In the genomic region with DNA sequence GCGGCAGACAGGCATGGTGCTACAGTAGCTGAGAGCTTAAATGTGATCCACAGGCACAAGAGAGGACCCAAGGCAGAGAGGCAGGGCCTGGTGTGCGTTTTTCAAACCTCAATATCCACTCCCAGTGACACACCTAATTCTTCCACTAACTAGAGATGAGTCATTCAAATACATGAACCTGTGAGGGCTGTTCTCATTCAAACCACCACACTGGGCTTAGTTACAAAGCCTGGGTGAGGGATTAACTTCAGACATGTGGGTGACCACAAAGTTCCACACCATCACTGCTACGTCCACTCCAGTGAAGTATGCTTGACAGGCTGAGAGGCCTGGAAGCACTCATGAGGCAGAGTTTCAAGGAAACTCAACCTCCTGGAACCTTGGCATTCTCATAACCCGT, we compare ENCODE assay signal across 19 mouse cellular contexts.
"Had no signal": no experiment of that assay in that cellular context is flagged by ENCODE, and none has a peak within 500 bp of the region (broad histone marks: within the 10 kb centered on the region; RNA-seq: fewer than 3 reads in every experiment).

No protein-coding gene starts in this region.

- H3K4me1 ChIP-seq: liver, embryonic 13.5 days; megakaryocyte, embryonic 14.5 days; midbrain, embryonic 10.5 days; midbrain, embryonic 13.5 days; neural tube, embryonic 13.5 days; stomach, embryonic 15.5 days had no signal

- H3K36me3 ChIP-seq: liver, embryonic 13.5 days; midbrain, embryonic 10.5 days; midbrain, embryonic 13.5 days; neural tube, embryonic 13.5 days; stomach, embryonic 15.5 days had no signal

- H3K27ac ChIP-seq: kidney, postnatal 0 days; left cerebral cortex, adult 2 months; liver, embryonic 13.5 days; macrophage; midbrain, embryonic 10.5 days; midbrain, embryonic 13.5 days; neural tube, embryonic 13.5 days; stomach, embryonic 15.5 days had no signal

- H3K9me3 ChIP-seq: liver, embryonic 13.5 days; stomach, embryonic 15.5 days had no signal

- H3K4me2 ChIP-seq: liver, embryonic 13.5 days; midbrain, embryonic 13.5 days; neural tube, embryonic 13.5 days; stomach, embryonic 15.5 days had no signal

- H3K9ac ChIP-seq: liver, embryonic 13.5 days; midbrain, embryonic 13.5 days; neural tube, embryonic 13.5 days; stomach, embryonic 15.5 days had no signal

- ATAC-seq: midbrain, embryonic 13.5 days; midbrain, embryonic 16.5 days had no signal

- DNase-seq: kidney, adult 2 months; kidney, postnatal 25 days; layer of hippocampus, postnatal 36 days; liver, embryonic 13.5 days; lung, adult 2 months; retina, postnatal 1 day; right cerebral cortex, postnatal 25 days; spleen, adult 18-20 months; thymus, postnatal 36 days had no signal

- H3K4me3 ChIP-seq: left cerebral cortex, adult 2 months; liver, embryonic 13.5 days; megakaryocyte, embryonic 14.5 days; midbrain, embryonic 10.5 days; midbrain, embryonic 13.5 days; myocyte; neural tube, embryonic 13.5 days; stomach, embryonic 15.5 days had no signal

- H3K27me3 ChIP-seq: liver, embryonic 13.5 days; midbrain, embryonic 13.5 days; neural tube, embryonic 13.5 days; stomach, embryonic 15.5 days had no signal
